In genomic region chr9:117250831-117251165, GRCm38 (mm10) we compare ENCODE assay signal across 10 mouse cellular contexts.
DNase-seq lines count a peak whose midpoint lies in the region; ATAC-seq and TF ChIP-seq lines count a peak whose summit lies in the region.
"Had no signal": no experiment of that assay in that cellular context is flagged by ENCODE, and none has a peak within 500 bp of the region (broad histone marks: within the 10 kb centered on the region; RNA-seq: fewer than 3 reads in every experiment).

No protein-coding gene starts in this region.

- peak; percentile 29 for DNase-seq in kidney, postnatal 0 days (ENCODE audit: low spot score)
- no peak for DNase-seq in kidney, postnatal 25 days
- DNase-seq in forebrain, embryonic 11.5 days (ENCODE audit: low spot score) = no peak
- peak; percentile 48 for DNase-seq in limb, embryonic 11.5 days (ENCODE audit: low spot score)
- DNase-seq in B cell, adult 2 months = no peak
- no peak for DNase-seq in cerebellum, adult 9-10 months
- no peak for DNase-seq in urinary bladder, postnatal 10 days (ENCODE audit: low spot score)
- DNase-seq: cerebellum, adult 9-11 months had no signal

- no peak for TF ChIP-seq CTCF in kidney, postnatal 0 days (IDR thresholded peaks at IDR 0.05; ENCODE audit: low read depth)

- H3K4me3 ChIP-seq in kidney, postnatal 0 days (replicated peaks; ENCODE audit: low read depth, low read length) = peak overlapping the region; percentile 70
- peak overlapping the region; percentile 42 for H3K4me3 ChIP-seq in forebrain, embryonic 11.5 days (ENCODE audit: low read depth, low read length)
- peak overlapping the region; percentile 58 for H3K4me3 ChIP-seq in limb, embryonic 11.5 days (ENCODE audit: low read depth, low read length)
- H3K4me3 ChIP-seq in neural tube, embryonic 13.5 days = peak overlapping the region; percentile 67

- no peaks in the 10 kb centered on the region for H3K9me3 ChIP-seq in kidney, postnatal 0 days (replicated peaks; ENCODE audit: low read length)
- no peaks in the 10 kb centered on the region for H3K9me3 ChIP-seq in forebrain, embryonic 11.5 days (ENCODE audit: control insufficient read depth, low read length)
- no peaks in the 10 kb centered on the region for H3K9me3 ChIP-seq in limb, embryonic 11.5 days (ENCODE audit: control insufficient read depth, low read length)
- H3K9me3 ChIP-seq in neural tube, embryonic 13.5 days = no peaks in the 10 kb centered on the region

- peak overlapping the region; percentile 82 for H3K27ac ChIP-seq in kidney, postnatal 0 days
- no peak overlapping the region for H3K27ac ChIP-seq in forebrain, embryonic 11.5 days (ENCODE audit: low read depth, low read length)
- peak overlapping the region; percentile 68 for H3K27ac ChIP-seq in limb, embryonic 11.5 days (replicated peaks; ENCODE audit: low read depth, low read length)
- peak overlapping the region; percentile 92 for H3K27ac ChIP-seq in neural tube, embryonic 13.5 days (replicated peaks)

- no peaks in the 10 kb centered on the region for H3K27me3 ChIP-seq in kidney, postnatal 0 days (ENCODE audit: insufficient read depth, low read length)
- no peaks in the 10 kb centered on the region for H3K27me3 ChIP-seq in forebrain, embryonic 11.5 days (ENCODE audit: control insufficient read depth, insufficient read depth, low read length)
- no peaks in the 10 kb centered on the region for H3K27me3 ChIP-seq in limb, embryonic 11.5 days (ENCODE audit: control insufficient read depth, insufficient read depth, low read length)
- H3K27me3 ChIP-seq in neural tube, embryonic 13.5 days = no peaks in the 10 kb centered on the region

- H3K4me2 ChIP-seq in kidney, postnatal 0 days (ENCODE audit: low read length) = peak overlapping the region; percentile 68
- peak overlapping the region; percentile 76; the same call in 1 of the 2 replicates for H3K4me2 ChIP-seq in forebrain, embryonic 11.5 days (ENCODE audit: low read depth, low read length, severe bottlenecking)
- peak overlapping the region; percentile 80 for H3K4me2 ChIP-seq in limb, embryonic 11.5 days (ENCODE audit: low read depth, severe bottlenecking)
- peak overlapping the region; percentile 71 for H3K4me2 ChIP-seq in neural tube, embryonic 13.5 days

- H3K36me3 ChIP-seq in kidney, postnatal 0 days (ENCODE audit: insufficient read depth, low read length) = no peaks in the 10 kb centered on the region
- no peaks in the 10 kb centered on the region for H3K36me3 ChIP-seq in forebrain, embryonic 11.5 days (ENCODE audit: control insufficient read depth, insufficient read depth, low read length)
- H3K36me3 ChIP-seq in limb, embryonic 11.5 days (ENCODE audit: control insufficient read depth, insufficient read depth, low read length) = no peaks in the 10 kb centered on the region
- no peaks in the 10 kb centered on the region for H3K36me3 ChIP-seq in neural tube, embryonic 13.5 days
- H3K36me3 ChIP-seq: G1E had no signal

- ATAC-seq in kidney, postnatal 0 days (replicated peaks; ENCODE audit: low FRiP score, low read depth) = no peak
- ATAC-seq in forebrain, embryonic 11.5 days (replicated peaks; ENCODE audit: low FRiP score) = peak; percentile 42
- no peak for ATAC-seq in limb, embryonic 11.5 days (ENCODE audit: insufficient number of reproducible peaks, low FRiP score, low TSS enrichment, low read depth)
- ATAC-seq in neural tube, embryonic 13.5 days (ENCODE audit: low read depth) = no peak

- peaks cover 17% of the 10 kb centered on the region for H3K4me1 ChIP-seq in kidney, postnatal 0 days (replicated peaks; ENCODE audit: insufficient read depth, low read length)
- H3K4me1 ChIP-seq in forebrain, embryonic 11.5 days (replicated peaks; ENCODE audit: control insufficient read depth, insufficient read depth, low read length) = peaks cover 7% of the 10 kb centered on the region; the same call in 1 of the 2 replicates
- peaks cover 20% of the 10 kb centered on the region for H3K4me1 ChIP-seq in limb, embryonic 11.5 days (ENCODE audit: control insufficient read depth, insufficient read depth, low read length)
- H3K4me1 ChIP-seq in neural tube, embryonic 13.5 days (replicated peaks) = peaks cover 72% of the 10 kb centered on the region

- WGBS in kidney, postnatal 0 days = 6% methylated on average over 2 of the region's 2 CpGs
- 8% methylated on average over 2 of the region's 2 CpGs for WGBS in forebrain, embryonic 11.5 days
- WGBS in limb, embryonic 11.5 days = 0% methylated on average over 2 of the region's 2 CpGs
- WGBS in neural tube, embryonic 13.5 days = 3% methylated on average over 2 of the region's 2 CpGs

- peak overlapping the region; percentile 78 for H3K9ac ChIP-seq in kidney, postnatal 0 days (ENCODE audit: low read depth, low read length)
- H3K9ac ChIP-seq in forebrain, embryonic 11.5 days (ENCODE audit: low read length) = peak overlapping the region; percentile 59; the same call in 1 of the 2 replicates
- H3K9ac ChIP-seq in limb, embryonic 11.5 days (ENCODE audit: low read length) = peak overlapping the region; percentile 88
- H3K9ac ChIP-seq in neural tube, embryonic 13.5 days = peak overlapping the region; percentile 87

Comparison
In these comparisons a context has a peak if more than half of its experiments do, and no peak if none do; other contexts are left out.
1. DNase-seq: peak in kidney, postnatal 0 days (single experiment) and limb, embryonic 11.5 days (single experiment); none in kidney, postnatal 25 days (0 of 2), forebrain, embryonic 11.5 days (single experiment), B cell, adult 2 months (0 of 2), cerebellum, adult 9-10 months (single experiment) and urinary bladder, postnatal 10 days (single experiment).
2. Peak in every context shown above with its lines, with median percentiles within 50 percentile points of each other: H3K4me2 ChIP-seq, H3K4me3 ChIP-seq and H3K9ac ChIP-seq.